Mouse (Mus musculus) myocyte (in vitro differentiated cells): ENCODE measurements at regions not wholly inside any gene's neighbourhood (a gene's known extent, or its start where the extent isn't known, plus 50 kb on each side); places are given as distances from the start of the nearest gene placed in this dataset.

ENCODE experiments used
- E2F4 ChIP-seq: IDR thresholded peaks from one replicate; pipeline ENCODE4 v1.6.1; 2011; ENCODE audit warnings: mild to moderate bottlenecking, control low read depth, moderate library complexity; ENCODE audit not compliant: insufficient read depth
- MYOD1 ChIP-seq, 3 experiments: IDR thresholded peaks; one replicate each; pipeline ENCODE4 v1.6.1; 2011; ENCODE audit warnings: control low read depth in 2 of 3, low read depth in 2 of 3, mild to moderate bottlenecking in 2 of 3, moderate library complexity in 1 of 3; ENCODE audit not compliant: insufficient read length in 2 of 3, control insufficient read depth in 1 of 3
- POLR2A ChIP-seq: IDR thresholded peaks from one replicate; pipeline ENCODE4 v1.6.1; 2011; ENCODE audit warnings: low read depth, mild to moderate bottlenecking, control low read depth, moderate library complexity; ENCODE audit not compliant: insufficient read length
- POLR2AphosphoS2 ChIP-seq: IDR thresholded peaks from one replicate; pipeline ENCODE4 v1.6.1; 2011; ENCODE audit warnings: low read depth, control low read depth; ENCODE audit not compliant: insufficient read length

- TF ChIP-seq POLR2A (no peak), E2F4 (no peak), MYOD1 (IDR thresholded peaks at IDR 0.05; ENCODE audit: control insufficient read depth in 1 of 3, insufficient read length in 2 of 3, low read depth in 2 of 3) (no peak), POLR2AphosphoS2 (no peak)
These were observed 651.5 kb upstream of the Fam160b2 start for GRCm38 (mm10) chr14:71251116-71251515.
